Mouse (Mus musculus): ENCODE data around the gene Izumo4. TPM values are rescaled to one million over a fixed set of nuclear protein-coding genes. Genes with fewer than 3 reads are reported as not detected.

Gene Izumo4
- polyA plus RNA-seq (2017; shearing (Covaris generic)) = 100 to 1,000 TPM in 2 of 3 experiments, 10 to 100 TPM in 1; 71.4 to 109 (median 107) TPM

DNA sequence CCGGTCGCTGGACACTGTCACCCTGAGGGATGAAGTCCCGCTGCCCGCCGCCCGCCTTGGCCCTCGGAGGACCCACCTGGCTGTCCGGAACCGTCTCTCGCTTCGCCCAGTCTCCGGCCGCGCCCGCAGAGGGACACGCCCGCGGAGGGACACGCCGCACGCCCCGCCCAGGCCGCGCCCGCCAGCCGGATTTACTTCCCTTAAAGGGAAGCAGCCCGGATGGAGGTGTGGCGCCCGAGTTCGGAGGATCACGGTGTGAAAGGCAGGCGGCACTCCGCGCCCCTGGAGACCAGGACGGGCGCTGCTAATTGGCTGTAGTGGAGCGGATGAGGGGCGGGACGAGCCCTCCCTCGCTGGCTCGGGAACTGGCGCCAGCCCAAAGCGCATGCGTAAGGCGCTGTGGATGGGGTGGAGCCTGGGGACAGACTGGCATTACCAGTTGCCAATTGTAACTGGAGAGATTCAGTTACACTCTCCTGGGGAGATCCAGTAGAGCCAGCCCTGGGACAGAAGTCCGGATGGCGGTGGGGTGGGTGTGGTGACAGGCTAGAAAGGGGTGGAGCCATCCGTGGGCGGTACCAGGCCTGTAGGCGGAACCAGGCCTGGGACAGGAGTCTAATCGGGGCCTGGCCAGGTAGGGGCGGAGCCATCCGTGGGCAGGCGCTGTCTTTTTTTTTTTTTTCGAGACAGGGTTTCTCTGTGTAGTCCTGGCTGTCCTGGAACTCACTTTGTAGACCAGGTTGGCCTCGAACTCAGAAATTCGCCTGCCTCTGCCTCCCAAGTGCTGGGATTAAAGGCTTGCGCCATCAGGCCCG lies at the start of gene Izumo4, which contains the start of gene Mob3a:
Gene Izumo4 (plus strand): TSS at position 464 of the 815 bp plus-strand sequence.
Gene Mob3a (minus strand): TSS at position 257 of the 815 bp plus-strand sequence.
- peak; percentile 80 for ATAC-seq

- no peak for ATAC-seq
Observed at GRCm38 (mm10) chr10:80653156-80653720, 48.7 kb upstream of the Izumo4 start.

DNA sequence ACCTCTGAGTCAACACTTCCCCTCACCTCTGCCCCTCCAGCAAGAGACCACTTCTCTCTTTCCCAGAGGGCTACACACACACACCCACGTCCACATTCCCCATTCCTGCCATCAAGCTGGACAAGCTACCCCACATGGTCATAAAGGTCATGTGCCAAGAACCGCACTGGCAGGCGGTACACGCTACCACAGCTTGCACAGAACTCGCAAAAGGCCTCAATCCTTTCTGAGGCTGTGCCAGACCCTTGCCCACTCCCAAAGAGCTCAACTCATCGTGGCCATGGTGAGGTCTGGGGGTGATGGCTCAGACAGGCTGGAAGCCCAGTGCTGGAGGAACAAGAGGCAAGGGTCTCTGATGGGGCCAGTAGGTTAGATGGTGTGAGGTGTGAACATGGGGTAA lies 47.1 kb upstream of the Izumo4 start:
- ATAC-seq = no peak

DNA sequence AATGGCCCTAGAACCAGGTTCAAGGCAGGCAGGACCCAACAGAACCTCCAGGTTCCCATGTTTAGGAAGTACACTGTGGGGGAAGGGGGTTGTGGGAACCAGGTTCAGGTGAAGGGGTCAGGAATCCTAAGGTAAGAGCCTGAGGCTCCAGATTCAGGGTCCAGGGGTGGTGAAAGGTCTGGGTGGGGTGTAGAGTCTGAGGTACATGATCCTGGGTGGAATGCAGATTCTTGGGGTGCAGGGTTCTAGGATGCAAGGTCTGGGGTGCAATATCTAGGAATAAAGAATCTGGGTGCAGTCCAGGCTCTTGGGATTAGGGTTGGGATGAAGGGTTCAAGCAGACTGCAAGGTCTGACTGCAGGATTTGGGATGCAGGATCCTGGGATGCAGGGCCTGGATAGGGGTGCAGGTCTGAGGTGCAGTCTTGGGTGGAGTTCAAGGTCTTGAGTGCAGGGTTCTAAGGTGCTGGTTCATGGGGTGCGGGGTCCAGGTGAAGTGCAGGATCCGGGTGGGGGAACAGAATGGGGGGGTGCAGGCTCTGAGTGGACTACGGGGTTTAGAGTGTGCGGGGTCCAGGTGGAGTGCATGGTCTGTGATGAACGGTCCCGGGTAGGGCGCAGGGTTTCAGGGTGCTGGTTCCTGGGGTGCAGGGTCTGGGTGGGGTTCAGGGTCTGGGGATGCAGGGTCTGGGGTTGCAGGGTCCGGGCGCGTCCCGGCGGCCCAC lies 46.4 kb upstream of the Izumo4 start:
- no peak for ATAC-seq

GRCm38 (mm10) chr10:80656130-80656862 lies 45.7 kb upstream of the Izumo4 start:
- ATAC-seq = peak; percentile 47

DNA sequence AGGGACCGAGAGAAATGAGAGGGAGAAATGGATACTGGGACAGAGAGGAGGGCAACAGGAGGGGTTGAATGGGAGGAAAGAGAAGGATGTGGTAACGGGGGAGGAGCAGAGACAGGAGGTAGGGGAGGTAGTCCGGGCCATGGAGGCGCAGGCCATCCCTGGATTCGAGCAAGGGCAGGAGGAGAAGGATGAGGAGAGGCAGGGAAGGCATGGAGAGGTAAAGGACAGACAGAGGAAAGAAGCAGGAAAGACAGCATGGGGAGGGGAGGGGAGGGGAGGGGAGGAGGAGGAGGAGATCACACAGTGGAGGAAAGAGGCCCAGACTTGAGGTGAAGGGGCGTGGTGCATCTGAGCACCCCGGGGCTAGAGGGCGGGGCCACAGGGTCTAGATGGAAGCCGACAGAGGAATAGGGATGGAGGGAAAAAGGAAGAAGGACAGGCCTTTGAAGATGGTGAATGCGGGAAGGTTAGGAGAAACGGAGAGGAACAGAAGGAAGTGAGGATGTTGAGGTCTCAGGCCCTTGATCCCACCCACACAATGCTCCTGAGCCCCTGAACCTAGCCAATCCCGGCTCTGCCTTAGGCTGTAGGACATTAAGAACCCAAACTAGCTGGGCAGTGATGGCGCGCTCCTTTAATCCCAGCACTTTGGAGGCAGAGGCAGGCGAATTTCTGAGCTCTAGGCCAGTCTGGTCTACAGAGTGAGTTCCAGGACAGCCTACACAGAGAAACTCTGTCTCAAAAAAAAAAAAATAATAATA lies 44.9 kb upstream of the Izumo4 start, which contains the start of gene Btbd2:
Gene Btbd2 (minus strand): TSS at position 209 of the 761 bp plus-strand sequence.
- ATAC-seq = peak; percentile 55

- peak; percentile 23 for ATAC-seq
Observed at GRCm38 (mm10) chr10:80658194-80658840, 43.7 kb upstream of the Izumo4 start.

DNA sequence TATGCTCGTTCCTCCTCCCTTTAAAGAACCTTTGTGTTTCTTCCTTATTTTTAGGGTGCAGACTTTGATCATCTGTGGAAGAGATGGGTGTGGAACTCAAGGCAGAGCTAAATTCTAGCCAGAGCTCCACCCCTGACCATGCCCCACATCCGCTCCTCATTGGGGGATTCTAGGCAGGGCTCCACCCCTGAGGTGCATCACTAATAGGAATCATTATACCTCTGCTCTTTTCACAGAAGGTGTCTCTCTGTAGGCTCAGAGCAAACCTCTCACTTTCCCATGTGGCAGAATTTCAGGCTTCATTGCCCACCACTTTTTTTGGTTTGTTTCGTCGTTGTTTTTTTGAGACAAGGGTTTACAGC lies 43.2 kb upstream of the Izumo4 start:
- peak; percentile 66 for ATAC-seq

- peak; percentile 27 for ATAC-seq
Observed at GRCm38 (mm10) chr10:80659213-80659612, 42.8 kb upstream of the Izumo4 start.

DNA sequence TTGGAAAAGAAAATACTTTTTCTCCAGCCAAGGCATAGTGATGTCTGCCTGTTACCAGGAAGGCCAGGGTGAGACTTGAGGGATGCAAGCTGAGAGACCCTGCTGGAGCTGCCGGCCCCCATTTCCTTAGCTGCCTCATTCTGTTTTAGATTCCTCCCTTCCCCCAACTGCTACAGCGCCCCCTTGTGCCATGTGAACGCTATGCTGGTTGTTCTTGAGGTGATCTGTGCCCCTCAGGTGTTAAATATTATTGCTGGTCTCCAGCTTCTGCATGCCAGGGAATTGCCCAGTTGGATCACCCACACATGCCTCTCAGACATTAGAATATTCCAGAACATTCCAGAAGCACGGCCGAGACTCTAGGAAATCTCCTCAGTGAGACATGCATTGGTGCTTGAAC lies 40.8 kb upstream of the Izumo4 start:
- no peak for ATAC-seq

DNA sequence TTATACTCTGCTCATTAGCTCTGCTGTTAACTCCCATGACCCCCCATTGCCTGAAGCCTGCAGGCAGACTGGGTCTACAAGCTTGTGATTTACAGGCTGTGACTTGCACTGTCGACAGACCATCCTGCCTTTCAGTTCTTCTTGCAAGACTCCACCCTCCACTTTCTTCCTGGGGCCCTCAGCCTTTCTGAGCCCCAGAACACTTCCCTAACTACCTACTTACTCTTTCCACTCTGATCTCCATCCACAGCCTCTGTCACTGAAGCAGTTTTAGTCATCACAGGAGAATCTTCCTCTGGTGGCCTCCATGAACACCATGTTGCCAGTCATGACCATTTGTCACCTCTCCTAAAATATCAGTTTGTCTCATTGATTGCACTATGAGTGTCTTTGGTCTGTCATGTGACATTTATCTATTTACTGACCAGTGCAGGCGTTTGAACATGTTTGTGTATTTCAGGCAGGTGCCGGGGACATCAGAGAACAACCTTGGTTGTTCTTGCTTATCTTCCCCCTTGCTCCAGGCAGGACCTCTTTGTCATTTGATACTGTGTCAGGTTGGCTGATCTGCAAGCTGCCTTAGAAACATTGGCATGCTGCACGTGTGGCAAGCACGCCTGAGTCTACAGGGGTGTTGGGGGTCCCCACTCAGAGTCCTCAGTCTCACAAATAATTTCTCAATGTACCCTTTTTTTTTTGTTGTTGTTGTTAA lies 38.3 kb upstream of the Izumo4 start:
- no peak for ATAC-seq

GRCm38 (mm10) chr10:80664197-80665015 lies 37.6 kb upstream of the Izumo4 start:
- peak; percentile 10 for ATAC-seq

GRCm38 (mm10) chr10:80665016-80665380 lies 37.0 kb upstream of the Izumo4 start:
- peak; percentile 26 for ATAC-seq

DNA sequence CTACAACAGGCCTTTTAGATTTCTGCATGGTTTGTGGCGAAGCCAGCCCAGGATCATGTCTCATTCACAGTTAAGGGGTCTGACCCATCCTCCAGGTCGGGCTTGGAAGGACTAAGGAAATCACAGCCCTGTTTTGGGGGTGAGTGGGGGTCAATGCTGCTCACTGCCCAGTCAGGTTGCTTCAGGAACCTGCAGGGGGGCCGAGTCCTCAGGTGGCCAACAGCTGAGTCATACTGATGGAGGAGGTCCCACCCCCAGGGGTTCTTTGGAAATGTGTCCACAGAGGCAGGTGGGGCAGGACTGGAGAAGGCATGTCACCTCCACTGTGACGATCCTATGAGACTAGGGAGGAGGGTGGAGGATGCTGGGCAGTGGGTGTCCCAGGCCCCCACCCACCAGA lies 36.5 kb upstream of the Izumo4 start:
- ATAC-seq = no peak

GRCm38 (mm10) chr10:80665981-80666733 lies 35.8 kb upstream of the Izumo4 start:
- ATAC-seq = no peak

GRCm38 (mm10) chr10:80666837-80667412 lies 35.1 kb upstream of the Izumo4 start:
- ATAC-seq = no peak

GRCm38 (mm10) chr10:80668614-80669013 lies 33.4 kb upstream of the Izumo4 start:
- no peak for ATAC-seq

DNA sequence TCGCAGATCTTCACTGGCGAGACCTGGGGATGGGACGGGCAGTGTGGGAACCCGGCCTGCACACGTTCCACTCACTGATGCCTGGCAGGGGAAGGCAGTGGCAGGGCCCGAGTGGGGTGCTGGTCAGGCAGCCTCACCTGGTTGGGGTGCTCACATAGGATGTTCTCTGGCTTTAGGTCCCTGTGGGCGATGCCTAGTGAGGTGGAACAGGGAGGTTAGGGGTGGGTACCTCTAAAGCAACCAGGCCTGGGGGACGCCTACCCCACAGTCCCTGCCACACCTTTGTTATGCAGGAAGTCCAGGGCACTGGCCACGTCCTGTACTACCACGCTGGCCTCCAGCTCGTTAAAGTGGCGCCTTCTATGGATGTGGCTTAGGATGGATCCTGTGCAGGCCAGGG lies 33.0 kb upstream of the Izumo4 start:
- ATAC-seq = no peak

All from inflammation-experienced regulatory T-cells, adult 6 months (primary cell).